Mouse (Mus musculus): ENCODE results near the gene Atf7ip. TPM values are rescaled to one million over a fixed set of nuclear protein-coding genes. Genes with fewer than 3 reads are reported as not detected.

Atf7ip gene
- total RNA-seq, 2 experiments from 2014 or later: 63.7 to 105 TPM

- no peak for DNase-seq
Measured at GRCm38 (mm10) chr6:136486166-136486565, 19.8 kb upstream of the Atf7ip start.

GRCm38 (mm10) chr6:136486801-136487553, 19.0 kb upstream of the Atf7ip start:
- no peak for DNase-seq

- no peak for DNase-seq
Measured at GRCm38 (mm10) chr6:136487554-136487950, 18.4 kb upstream of the Atf7ip start.

GRCm38 (mm10) chr6:136489899-136490298, 16.1 kb upstream of the Atf7ip start:
- no peak for DNase-seq

GRCm38 (mm10) chr6:136490516-136491475, 15.2 kb upstream of the Atf7ip start:
- no peak for DNase-seq

GRCm38 (mm10) chr6:136491631-136492030, 14.3 kb upstream of the Atf7ip start:
- no peak for DNase-seq

- DNase-seq: no peak
Measured at GRCm38 (mm10) chr6:136492251-136492650, 13.7 kb upstream of the Atf7ip start.

- DNase-seq: no peak
Measured at GRCm38 (mm10) chr6:136493486-136493885, 12.5 kb upstream of the Atf7ip start.

- no peak for DNase-seq
Measured at GRCm38 (mm10) chr6:136493910-136494751, 11.8 kb upstream of the Atf7ip start.

GRCm38 (mm10) chr6:136495023-136495422, 10.9 kb upstream of the Atf7ip start:
- no peak for DNase-seq

- no peak for DNase-seq
Measured at GRCm38 (mm10) chr6:136497744-136498143, 8.2 kb upstream of the Atf7ip start.

GRCm38 (mm10) chr6:136499292-136499977, 6.5 kb upstream of the Atf7ip start:
- DNase-seq: peak; percentile 41

GRCm38 (mm10) chr6:136508652-136509051, 2.7 kb downstream of the Atf7ip start:
- DNase-seq: no peak

- no peak for DNase-seq
Measured at GRCm38 (mm10) chr6:136510945-136511344, 5.0 kb downstream of the Atf7ip start.

- no peak for DNase-seq
Measured at GRCm38 (mm10) chr6:136512351-136512750, 6.4 kb downstream of the Atf7ip start.

- DNase-seq: no peak
Measured at GRCm38 (mm10) chr6:136516626-136517025, 10.7 kb downstream of the Atf7ip start.

GRCm38 (mm10) chr6:136517221-136517620, 11.3 kb downstream of the Atf7ip start:
- no peak for DNase-seq

- DNase-seq: peak; percentile 95
Measured at GRCm38 (mm10) chr6:136518537-136519246, 12.7 kb downstream of the Atf7ip start.

GRCm38 (mm10) chr6:136519254-136519653, 13.3 kb downstream of the Atf7ip start:
- no peak for DNase-seq

GRCm38 (mm10) chr6:136520361-136520760, 14.4 kb downstream of the Atf7ip start:
- DNase-seq: no peak

GRCm38 (mm10) chr6:136521681-136522080, 15.7 kb downstream of the Atf7ip start:
- no peak for DNase-seq

Data from adrenal gland, postnatal 10 days (tissue).